Mouse (Mus musculus) cerebellum, adult 2 months (tissue): ENCODE data around the gene Ggcx.

Experiments
- CTCF ChIP-seq: fragments of 200-500 bp; IDR thresholded peaks from 2 replicates; pipeline ENCODE4 v1.5.1; 2011; ENCODE audit warnings: low read depth, mild to moderate bottlenecking, control low read depth, low read length, moderate library complexity, borderline replicate concordance; ENCODE audit not compliant: insufficient read depth
- POLR2A ChIP-seq: fragments of 200-500 bp; IDR thresholded peaks from 2 replicates; pipeline ENCODE4 v1.6.1; 2011; ENCODE audit warnings: low read length, control low read depth, borderline replicate concordance; ENCODE audit not compliant: insufficient read depth

GRCm38 (mm10) chr6:72480422-72480702 lies 66.3 kb downstream of the Ggcx start:
- TF ChIP-seq CTCF, result no peak
- no peak for TF ChIP-seq POLR2A
